Mouse (Mus musculus): Measurements from ENCODE around the gene Pla2g10.
"Not testable (repeated sequence)": the region's sequence is repeated elsewhere in the genome, so short reads cannot be mapped to it uniquely, and the experiment has no call there.

DNA sequence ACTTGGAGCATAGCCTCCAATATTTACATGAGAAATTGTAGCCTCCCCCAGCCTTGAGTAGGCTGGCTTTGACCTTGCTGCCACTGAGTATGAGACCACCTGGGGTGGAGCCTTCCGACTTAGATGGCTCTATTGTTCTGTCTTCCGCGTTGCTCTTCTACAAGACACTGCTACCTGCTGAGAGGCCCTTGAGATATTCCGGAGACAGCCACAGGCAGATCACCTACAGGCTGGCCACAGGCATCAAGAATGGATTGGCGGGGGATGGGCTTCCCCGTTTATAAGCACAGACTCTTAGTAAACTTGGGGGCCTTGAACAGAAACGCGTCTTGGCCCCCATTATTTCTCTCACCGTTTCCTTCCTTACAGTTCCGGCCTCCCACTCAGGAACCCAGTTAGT, 18.0 kb upstream of the Pla2g10 start:
- TF ChIP-seq CTCF, EP300 (IDR thresholded peaks at IDR 0.05): not testable (repeated sequence)

Data from lung, postnatal 0 days (tissue).